Mouse (Mus musculus) thymus, postnatal 25 days (tissue): Measurements from ENCODE around the gene Mcf2l.
A peak's percentile ranks its signal among the peaks of the same experiment; 100 is the strongest.

ENCODE experiments used
- DNase-seq: peaks from one replicate; pipeline ENCODE4 v3.0.0; 2022

Mcf2l gene

DNA sequence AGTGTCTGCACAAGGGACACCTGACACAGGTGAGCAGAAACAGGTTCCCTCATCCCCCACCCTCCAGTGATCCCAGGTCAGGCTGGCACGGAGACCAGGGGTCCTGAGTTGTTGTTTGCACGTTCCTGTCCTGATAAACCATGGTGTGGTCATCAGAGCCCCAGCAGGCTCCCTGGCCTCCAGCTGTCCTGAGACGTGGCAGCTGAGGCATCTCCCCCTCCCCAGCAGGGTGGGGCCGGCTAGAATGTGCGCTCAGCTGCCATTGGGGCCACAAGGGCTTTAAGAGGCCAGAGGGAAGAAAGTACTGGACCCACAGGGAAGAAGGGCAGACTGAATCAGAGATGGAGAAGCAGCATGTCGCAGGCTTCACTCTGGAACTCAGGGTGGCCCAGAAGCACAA, 79.1 kb downstream of the Mcf2l start:
- no peak for DNase-seq

DNA sequence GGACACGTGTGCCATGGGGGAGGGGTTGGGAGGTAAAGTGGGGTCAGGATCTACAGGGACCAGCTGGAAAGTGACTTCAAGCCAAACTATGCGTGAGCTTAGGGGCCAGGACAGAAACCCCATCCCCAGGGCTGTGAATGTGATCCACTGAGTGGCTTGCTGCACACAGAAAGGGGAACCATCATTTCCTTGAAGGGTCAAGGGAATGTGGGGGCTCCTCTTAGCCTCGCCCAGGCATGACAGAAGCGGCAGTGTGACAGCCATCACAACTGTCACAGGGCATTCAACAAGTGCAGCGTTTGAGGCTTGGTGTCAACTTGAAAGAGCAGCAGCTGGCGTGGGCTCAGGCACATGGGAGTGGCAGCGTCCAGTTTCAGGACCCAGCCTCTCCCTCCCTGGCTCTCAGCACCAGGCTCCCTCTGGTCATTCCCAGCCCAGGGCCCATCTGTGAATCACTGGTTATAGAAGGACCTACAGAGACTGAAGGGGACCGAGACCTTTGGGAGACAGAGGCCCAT, 81.8 kb downstream of the Mcf2l start:
- DNase-seq, result no peak

DNA sequence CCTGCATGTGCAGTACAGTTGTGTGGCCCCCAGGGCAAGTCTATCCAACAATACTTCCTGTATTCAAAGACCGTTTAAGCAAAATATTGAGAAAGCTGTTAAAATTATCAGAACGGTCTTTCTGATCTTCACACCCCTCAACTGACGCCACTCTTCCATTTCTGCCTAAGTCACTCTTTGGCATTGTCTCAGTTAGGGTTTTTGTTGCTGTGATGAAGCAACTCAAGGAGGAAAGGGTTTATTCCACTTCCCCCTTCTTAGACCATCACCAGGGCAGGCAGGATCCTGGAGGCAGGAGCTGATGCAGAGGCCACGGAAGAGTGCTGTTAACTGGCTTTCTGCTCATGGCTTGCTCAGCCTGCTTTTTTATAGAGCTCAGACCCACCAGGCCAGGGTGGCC, 82.3 kb downstream of the Mcf2l start:
- DNase-seq, result no peak

DNA sequence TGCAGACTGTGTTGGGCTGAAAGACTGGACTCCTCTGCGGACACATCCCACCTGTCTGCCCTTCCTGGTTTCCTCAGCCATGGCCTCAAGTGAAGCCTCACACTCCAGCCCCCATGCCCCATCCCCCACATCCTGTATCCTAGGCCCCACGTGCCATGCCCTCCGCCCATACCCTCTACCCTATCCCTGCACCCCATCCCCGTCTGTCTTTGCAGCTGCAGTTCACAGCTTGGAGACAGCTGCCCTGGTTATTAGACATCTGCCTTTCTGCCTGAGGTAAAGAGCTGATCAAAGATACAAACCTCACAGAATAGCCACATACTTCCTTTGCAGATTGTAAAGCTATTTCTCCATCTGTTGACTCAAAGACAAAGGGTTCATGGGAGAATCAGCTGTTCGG, 83.3 kb downstream of the Mcf2l start:
- DNase-seq, result peak; percentile 46

DNA sequence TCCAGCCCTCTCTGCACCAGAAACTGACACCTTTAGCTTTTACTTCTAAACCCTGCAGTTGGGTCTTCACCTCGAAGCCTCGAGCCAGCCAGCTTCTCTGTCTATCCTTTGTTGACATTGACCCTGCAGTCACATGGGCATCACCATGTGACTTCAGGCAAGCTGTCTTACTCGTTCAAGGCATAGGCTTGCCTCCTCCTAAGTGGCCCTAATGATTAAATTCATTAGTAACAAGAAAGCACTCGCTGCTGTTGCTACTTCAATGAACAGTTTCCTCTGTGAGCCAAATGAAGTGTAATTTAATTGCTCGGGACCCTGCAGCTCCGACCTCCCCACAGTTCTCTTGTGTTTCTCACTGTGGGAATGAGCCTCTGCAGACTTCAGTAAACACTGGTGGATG, 83.8 kb downstream of the Mcf2l start:
- no peak for DNase-seq

DNA sequence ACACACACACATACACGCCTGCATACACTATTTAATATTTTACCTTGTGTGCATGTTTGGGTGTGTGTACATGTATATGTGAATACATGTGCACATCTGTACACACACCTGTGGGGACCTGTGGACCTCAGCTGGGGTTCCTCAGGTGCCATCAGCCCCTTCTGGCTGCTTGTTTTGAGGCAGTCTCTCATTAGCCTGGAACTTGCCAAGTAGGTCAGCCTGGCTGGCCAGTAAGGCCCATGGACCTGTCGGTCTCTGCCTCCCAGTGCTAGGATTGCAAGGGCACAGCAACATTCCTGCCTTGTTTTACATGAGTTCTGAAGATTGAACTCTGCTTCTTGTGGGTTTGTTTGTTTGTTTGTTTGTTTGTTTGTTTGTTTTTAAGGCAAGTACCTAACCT, 87.0 kb downstream of the Mcf2l start:
- no peak for DNase-seq

DNA sequence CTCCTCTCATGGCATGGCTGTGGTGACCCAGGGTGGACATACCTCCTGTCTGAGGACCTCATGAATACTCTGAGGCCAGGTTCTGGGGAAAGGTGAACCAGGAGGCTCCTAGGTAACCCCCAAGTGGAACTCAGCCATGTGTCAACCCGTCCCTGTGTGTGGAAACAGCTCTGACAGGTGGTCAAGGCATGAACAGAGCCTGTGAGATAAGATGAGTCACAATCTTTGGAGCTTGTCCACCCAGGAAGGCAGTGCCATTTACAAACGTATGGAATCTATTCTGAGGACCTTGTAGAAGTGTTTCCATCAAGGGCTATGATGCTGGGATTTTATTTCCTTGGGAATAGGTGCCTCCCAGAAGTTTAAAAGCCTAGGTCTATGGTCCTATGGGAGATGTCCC, 87.6 kb downstream of the Mcf2l start:
- DNase-seq, result no peak

DNA sequence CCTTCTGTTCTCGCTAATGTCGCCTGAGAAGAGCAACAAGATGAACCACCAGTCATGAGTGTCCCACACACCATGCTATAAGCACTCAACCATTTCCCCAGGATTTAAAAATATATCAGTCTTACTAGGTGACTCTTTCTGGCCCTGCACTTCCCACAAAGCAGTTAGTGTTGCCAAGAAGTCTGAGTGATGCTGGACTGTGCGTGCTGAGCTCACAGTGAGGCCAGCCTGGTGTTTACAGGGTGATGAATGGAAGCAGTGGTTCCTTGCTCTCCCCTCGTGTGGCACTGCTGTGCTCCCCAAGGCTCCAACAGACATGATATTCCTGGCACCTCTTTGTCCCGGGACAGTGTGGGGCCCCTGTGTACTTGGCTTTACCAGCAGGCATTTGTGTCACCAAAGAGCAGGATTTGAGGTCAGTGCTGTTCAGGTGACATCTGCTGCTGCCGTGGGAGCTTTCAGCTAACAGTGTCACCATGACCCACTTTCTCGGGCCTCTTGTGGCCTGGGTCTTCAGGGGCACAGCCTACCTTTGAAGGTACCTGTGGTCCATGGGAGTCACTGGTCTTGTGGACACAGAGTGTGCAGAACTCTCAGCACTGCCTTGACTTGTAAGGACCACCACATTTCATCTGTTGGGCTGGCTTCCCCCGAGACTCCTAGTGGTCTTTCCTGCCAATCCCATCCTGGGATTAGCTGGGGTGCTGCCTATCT, 88.4 kb downstream of the Mcf2l start:
- DNase-seq, result no peak

DNA sequence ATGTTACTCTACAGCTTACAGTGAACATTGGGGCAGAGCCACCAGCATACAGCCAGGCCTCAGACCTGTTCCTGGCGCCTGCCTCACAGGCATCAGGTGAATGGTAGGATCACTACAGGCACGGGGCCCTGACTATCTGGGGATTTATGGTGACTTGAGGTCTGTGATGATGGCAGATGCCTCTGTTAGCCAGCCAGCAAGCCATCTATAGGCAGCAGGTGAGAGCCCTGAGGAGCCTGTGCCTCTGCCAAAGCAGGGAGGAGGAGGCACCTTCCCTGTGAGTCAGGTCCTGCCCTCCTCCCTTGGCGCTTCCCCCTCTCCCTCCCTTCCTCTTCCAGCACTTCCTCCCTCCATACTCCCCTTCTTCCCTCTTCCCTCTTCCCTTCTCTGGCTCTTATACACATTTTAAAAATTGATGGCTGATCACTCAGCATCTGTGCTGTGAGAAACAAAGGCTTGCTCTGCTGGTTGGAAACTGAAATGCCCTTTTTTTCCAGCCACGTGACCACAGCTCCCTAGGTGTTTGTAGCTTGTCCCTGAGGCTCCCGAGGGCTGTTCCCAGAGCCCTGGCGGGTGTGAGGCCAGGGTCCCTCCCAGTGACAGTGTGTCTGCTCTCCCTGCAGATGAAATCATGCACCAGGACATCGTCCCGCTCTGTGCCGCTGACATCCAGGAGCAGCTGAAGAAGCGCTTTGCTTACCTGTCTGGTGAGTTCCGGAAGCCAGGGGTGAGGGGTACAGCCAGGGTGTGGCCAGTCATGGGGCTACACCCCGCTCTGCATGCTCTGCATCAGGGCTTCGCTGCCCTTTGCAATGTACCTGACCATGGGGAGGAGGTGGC, 89.2 kb downstream of the Mcf2l start:
- DNase-seq, result no peak

DNA sequence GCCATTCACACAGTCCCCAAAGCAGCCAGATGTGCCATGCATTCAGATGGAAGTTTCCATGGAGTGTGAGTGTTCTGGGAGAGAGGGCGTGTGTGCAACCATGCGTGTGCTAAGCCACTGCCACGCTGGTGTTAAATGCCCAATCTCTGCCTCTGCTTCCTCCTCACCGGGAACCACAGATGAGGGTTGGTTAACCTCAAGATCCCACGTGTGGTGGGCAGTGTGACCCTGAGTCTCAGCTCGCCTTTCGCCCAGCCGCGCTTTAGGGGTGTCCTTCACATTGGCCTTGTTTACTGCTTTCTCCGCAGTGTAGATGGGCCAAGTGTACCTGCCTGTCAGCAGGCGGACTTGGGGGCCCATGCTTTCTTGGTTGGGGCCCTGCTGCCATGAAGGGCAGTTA, 102.7 kb downstream of the Mcf2l start:
- DNase-seq, result no peak

DNA sequence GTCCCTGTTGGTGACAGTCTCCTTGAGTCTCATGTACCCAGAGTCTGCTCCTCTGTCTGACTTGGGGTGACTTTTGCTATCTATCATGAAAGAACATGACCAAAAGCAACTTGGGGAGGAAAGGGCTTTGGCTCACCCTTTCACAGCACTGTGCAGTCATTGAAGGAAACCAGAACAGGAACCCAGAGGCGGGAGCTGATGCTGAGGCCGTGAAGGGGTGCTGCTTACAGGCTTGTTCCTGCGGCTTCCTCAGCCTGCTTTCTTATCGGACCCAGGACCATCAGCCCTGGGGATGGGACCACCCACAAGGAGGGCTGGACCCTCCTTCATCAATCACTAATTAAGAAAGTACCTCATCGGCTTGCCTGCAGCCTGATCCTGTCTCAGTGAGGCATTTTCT, 103.1 kb downstream of the Mcf2l start:
- DNase-seq, result no peak

DNA sequence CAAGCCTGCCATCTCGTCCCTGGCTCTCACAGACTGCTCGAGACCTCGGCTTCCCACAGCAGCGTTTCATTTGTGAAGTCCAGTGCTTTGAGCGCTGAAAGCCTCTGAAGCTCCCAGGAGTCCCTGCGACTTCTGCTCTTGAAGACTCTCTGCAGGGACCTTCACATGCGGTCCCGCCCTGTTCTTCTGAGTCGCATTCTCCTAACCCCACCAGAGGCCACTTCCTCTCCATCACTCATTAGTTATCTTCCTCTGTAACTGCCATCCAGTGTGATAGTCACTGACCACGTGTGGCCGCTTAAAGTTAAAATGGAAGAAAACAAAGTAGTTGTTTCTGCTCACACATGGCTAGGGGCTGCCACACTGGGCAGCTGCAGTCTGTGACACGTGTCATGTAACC, 103.7 kb downstream of the Mcf2l start:
- no peak for DNase-seq

DNA sequence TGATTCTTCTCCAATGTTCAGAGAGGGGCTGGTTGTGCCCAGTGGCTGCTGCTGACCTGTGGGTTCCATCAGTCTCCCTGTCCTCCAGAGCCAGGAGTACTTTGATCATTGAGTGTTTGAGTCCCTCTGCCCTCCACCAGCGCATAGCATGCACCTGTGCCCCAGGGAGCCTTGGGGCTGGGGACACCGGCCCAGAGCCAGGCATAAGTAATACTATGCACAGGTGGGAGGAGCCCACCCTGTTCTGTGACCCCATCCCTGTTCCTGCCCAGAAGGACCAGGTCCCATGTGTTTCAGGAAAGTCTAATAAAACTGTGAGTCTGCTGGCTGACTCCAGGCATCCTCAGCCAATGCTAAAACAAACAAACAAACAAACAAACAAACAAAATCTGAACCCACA, 104.7 kb downstream of the Mcf2l start:
- DNase-seq, result no peak

DNA sequence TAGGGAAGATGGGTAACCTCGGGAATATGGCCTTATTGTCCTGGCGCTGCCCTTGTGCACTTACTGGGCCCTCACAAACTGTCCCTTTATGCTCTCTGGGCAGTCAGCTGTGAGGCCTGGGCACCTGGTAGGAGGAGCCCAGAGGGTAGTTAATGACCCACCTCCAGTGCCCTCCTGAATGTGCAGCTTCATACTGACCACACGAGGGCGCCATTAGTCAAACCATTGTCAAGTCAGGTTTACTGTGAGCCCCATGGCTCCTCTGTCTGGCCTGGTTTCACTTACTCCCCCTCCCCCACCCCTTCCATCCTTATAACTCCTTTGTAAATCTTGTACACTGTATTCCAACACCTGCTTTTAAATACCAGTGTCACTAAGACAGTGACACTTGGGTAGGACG, 105.1 kb downstream of the Mcf2l start:
- DNase-seq, result peak; percentile 53

DNA sequence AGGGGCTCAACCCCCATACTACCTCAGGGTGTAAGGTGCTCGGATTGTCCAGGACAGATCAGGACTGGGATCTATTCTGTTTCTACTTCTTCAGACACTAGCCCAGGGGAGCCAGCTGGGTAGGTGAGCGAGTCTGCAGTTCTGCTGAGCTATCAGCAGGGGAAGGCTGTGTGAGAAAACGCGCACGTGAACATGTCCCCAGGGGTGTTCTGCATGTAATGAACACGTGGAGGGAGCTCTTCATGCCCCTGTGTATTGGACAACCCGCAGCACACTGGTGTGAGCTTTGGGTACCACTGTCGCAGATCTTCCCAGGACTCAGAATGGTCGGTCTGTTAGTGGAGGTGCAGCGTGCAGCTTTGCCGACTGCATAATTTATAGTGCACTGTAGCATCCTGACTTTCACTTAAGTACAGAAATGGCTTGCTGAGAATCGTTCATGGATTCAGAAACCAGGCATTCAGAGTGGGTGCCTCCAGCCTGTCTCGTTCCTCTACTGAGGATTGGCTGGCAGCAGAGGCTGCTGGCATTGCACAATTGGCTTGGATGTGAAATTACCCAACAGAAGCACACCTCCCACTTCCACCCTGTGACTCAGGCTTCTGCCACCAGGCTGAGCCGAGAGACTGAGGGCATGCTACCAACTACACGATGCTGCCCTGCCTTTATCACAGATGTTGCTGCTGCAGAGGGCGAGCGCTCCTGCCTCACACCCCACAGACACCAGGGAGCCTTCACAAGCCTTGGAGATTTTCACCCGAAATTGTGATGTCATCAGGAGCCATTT, 110.3 kb downstream of the Mcf2l start:
- no peak for DNase-seq

DNA sequence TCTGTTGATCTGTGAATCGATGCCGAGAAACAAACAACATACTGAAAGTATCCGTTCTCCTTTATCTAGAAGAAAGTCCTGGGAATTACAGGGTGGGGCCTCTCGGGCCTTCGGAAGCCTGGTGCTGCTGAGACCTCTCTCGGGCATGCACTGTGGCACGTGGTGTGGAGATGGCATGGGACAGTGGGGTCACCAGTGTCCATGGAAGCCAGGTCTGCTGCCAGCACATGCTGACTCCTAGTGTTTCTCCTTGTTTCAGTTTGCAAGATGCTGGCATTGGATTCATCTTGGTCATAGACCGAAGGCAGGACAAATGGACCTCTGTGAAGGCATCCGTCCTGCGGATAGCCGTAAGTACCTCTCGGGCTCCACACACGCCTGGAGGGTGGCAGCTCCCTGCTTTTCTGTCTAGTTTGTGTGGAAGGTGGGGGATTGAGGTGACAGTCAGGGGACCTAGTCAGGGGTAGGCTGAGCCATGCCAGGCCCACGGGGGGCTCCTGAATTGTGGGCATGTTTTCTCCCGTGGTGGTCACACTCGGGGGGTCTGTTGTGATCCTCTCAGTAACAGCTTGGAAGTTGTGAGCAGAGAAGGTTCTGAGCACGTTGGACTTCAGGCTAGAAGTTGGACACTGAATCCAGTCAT, 111.1 kb downstream of the Mcf2l start:
- DNase-seq, result no peak

DNA sequence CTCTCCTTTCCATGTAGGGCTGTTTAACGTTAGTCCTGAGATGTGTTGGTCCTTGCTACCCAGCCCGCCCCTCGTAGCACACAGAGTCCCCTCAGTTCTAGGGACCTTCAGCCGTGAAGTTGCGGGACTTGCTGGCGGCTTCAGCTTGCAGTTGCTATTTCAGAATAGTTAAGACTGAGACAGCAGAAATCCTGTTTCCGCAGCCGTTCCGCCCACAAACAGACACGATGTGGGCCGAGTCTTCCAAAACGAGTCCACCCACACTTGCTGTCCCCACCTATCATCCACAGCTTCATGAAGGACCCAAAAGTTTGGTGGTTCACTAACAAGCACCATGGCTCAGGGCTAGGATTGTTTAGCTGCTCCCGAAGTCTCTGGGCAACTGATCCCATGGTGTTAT, 111.7 kb downstream of the Mcf2l start:
- no peak for DNase-seq

DNA sequence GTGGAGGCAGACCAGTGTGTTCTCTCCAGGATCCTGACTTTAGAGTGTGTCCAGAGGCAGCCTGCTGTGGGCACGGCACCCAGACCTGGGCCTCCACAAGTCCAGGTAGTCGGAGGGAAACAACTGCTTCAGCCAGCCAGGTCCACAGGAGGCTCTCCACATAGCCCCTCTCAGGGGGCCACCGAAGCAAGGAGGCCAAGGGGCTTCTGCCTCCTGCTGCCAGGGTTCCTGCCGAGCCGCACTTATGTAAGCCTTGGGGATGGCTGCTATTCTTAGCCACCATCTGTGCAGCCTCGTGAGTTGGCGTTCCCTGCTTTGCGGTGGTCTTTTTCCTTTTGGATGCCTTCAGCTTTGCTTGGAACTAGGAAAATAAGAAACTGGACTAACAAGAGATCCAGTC, 114.0 kb downstream of the Mcf2l start:
- no peak for DNase-seq

DNA sequence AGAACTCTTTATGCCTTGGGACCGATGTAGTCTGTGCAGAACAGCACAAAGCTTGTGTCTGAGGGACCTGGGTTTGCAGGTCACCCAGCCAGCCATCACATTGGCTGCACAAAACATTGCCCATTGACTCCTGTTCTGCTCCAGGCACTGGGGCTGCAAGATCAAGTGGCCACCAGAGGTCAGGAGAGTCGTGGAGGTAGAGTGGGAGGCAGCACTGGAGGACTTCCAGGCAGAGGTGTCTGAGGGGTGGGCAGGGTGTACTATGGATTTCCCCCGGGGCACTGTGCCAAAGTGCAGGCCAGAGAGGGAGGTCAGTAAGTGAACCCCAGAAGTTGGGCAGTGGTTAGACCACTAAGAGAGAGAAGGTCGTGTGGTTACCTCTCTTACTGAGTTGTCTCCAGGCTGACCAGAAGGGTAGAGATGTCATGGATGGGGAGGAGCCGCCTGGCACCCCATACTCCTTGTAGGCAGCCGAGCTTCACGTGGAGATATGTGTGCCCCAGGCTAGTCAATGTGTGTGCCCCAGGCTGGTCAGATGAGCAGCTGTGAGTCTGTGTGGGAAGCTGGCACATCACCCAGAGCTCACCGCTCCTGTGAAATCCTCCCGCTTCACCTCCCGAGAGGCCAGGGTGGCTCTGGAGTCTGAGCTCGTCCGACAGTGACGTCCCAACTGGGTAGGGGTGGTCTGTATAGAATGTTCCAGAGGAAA, 115.3 kb downstream of the Mcf2l start:
- no peak for DNase-seq

DNA sequence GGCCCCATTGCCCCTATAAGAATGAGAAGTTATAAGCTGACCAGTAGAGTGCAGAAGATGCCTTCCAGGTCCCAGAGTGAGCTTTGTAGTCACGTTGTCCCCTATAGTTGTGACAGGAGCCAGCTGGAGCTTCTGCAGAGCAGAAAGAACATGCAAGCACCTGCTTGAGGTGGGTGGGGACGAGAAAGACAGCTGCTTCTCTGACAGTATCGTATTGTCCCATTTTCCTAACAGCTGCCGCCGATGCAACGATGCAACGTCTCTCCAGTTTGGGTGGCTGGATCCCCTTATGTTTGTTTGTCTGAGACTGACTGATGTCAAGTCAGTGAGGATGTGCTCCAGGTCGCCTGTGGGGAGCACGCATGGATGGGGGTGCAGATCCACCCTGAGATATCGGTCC, 117.8 kb downstream of the Mcf2l start:
- DNase-seq, result no peak

DNA sequence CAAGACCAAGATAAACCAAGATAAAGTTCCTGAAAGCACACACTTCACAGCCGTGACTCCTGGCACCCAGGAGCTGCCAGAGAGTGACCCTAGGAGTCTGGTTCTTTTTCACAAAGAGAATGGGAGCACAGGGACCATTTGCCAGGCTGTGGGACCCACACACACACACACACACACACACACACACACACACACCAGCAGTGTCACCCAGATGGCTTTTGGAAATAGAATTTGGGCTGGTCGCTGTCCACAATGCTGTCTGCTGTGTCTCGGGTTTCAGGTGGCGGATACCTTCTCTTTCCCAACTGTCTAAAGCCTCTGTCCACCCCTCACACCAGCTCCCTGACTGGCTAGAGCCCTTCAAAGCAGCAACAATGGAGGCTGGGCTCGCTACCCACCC, 120.9 kb downstream of the Mcf2l start:
- DNase-seq, result no peak

DNA sequence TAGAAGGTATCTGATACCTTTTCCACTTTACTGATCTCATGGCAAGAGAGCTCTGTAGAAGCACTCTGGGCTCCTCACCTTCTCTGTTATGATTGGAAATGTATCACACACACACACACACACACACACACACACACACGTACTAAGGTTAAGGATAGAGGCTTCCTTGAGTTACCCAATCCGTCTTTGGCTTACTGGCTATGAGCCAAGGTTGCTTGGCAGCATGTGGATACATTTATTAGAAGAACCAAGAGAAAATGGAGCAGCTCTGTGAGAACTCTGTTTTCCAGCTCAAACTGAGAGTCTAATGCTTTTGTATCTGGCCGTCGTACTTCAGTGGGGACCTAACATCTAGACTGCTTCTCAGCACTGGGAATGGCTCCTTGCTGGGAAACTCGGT, 121.9 kb downstream of the Mcf2l start:
- DNase-seq, result no peak
